Mouse (Mus musculus): ENCODE measurements around the gene Sptbn4. TPM values are rescaled to one million over a fixed set of nuclear protein-coding genes. Genes with fewer than 3 reads are reported as not detected.

Sptbn4 gene
- polyA plus RNA-seq, 1 experiment from 2014 or later = 0.47 TPM

DNA sequence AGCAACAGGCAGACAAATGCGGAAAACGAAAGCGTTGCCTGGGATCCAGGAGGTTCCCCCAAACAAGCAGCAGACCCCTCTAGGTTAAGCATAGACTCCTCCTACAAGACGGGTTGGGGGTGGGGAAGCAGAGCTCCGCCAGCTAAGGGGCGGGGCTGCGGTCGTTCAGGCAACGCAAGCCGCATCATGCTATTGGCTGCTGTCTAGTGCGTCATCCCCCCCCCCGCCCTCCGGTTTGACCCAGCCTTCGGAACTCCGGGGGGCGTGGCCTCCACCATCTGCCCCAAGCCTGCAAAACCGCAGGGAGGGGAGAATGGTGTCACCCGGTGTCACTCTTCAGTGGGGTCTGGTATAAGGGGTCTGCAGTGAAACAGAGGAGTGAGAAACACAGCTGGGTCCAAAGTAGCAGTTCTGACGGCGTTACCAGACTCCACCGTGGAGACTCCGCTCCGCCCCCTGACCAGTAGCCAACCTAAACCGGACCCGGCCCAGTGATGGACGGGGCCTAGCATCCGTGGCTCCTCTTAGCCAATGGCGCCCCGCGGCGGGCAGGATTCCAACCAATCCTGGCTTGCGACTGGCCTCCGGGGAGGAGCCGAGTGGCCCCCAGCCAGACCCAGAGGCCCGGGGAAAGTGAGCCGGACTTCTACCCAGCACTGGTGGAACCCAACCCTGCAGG is 25.8 kb upstream of the Sptbn4 start, which contains the start of gene Sertad3:
Sertad3 (plus strand) TSS at position 613 of the 679 bp plus-strand sequence.
- under 1% methylated on average over 36 of the region's 36 CpGs for WGBS
- H3K4me3 ChIP-seq (replicated peaks) = peak within 1 kb of the TSS; percentile 73
- H3K9ac ChIP-seq = peak within 1 kb of the TSS; percentile 62
- no peaks in the 10 kb centered on the region for H3K27me3 ChIP-seq
- peak; percentile 94 for ATAC-seq (ENCODE audit: low FRiP score)
- H3K27ac ChIP-seq = peak within 1 kb of the TSS; percentile 94
- no peaks in the 10 kb centered on the region for H3K9me3 ChIP-seq
- H3K4me2 ChIP-seq = peak within 1 kb of the TSS; percentile 75
- peaks cover 22% of the 10 kb centered on the region for H3K36me3 ChIP-seq (replicated peaks)
- peaks cover 4% of the 10 kb centered on the region for H3K4me1 ChIP-seq

DNA sequence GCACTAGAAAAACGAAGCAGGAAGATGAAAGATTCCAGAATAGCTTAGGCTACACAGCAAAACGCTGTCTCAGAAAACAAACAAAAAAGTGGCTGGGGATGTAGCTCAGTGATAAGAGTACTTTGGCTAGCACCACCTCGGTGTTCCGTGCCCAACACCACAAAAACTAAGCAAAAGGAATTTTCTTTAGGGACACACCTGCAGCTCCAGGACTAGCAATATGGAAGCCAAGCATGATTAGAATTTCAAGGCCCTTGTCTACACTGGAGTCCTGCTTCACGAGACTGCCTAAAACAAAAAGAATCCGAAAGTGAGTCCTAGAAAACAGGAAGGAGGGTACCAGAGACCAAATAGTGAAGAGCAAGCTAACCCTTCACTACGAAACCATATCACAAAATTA is 25.1 kb upstream of the Sptbn4 start:
- no peak for ATAC-seq (ENCODE audit: low FRiP score)
- Histone ChIP-seq H3K27me3 (no peaks in the 10 kb centered on the region), H3K36me3 (replicated peaks) (peaks cover 16% of the 10 kb centered on the region), H3K9me3 (no peaks in the 10 kb centered on the region), H3K27ac (peak overlapping the region; percentile 54; the same call in 1 of the 2 replicates), H3K4me2 (peak overlapping the region; percentile 75), H3K4me3 (replicated peaks) (peak overlapping the region; percentile 73), H3K4me1 (peaks cover 4% of the 10 kb centered on the region), H3K9ac (0 out of 2 replicates have a peak overlapping the region, but pooled peaks have one; percentile 62)
- 50% methylated on average over 7 of the region's 7 CpGs for WGBS

DNA sequence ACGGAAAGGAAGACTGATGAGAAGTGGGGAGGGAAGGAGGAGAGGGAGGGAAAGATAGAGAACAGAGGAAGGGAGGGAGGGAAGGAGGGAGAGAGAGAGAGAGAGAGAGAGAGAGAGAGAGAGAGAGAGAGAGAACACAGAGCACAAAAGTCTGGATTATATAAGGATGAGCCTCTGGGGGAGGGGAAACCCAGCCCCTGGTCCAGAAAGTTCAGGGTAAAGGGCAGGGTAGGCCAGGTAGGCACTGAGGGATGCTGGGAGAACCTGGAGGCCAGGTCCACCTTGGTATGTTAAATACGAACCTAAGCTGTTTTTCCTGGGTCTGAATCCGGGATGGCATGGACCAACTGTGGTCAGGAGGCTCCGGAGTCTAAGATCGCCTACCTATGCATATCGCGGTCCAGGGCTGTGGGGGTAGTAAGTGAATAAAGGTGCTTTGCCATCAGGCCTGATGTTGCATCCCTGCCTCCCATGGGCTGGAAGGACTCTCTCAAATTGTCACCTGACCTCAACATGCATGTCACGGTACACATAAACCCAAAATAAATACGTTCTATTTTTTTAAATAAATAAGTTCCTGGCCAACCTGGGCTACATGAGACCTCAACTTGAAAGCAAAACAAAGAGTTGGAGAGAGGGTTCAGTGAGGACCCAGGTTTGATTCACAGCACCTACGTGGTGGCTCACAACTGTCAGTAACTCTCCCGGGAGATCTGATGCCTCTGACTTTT is 24.1 kb upstream of the Sptbn4 start:
- Histone ChIP-seq H3K27ac (no peak overlapping the region), H3K4me3 (replicated peaks) (no peak overlapping the region), H3K36me3 (replicated peaks) (peaks cover 7% of the 10 kb centered on the region), H3K4me2 (no peak overlapping the region), H3K9me3 (no peaks in the 10 kb centered on the region), H3K9ac (no peak overlapping the region), H3K4me1 (peaks cover 4% of the 10 kb centered on the region), H3K27me3 (no peaks in the 10 kb centered on the region)
- no peak for ATAC-seq (ENCODE audit: low FRiP score)
- 91% methylated on average over 11 of the region's 11 CpGs for WGBS

DNA sequence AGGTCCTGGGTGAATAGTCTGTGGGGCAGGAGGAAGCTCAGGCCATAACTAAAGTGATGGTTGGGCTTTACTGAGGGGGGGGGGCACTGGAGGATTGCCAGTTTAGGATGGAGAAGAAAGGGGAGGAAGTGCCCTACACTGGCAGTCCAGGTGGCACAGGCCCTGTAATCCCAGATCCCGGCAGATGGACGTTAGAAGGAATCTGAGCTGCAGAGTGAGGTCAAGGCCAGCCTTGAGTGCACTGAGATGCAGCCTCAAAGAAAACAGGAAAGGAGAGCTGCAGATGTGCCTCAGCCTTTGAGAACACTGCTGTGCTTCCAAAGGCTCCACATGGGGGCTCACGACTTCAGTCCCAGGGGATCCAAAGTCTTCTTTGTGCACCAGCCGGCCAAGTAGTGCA is 20.2 kb upstream of the Sptbn4 start:
- Histone ChIP-seq H3K27me3 (no peaks in the 10 kb centered on the region), H3K4me3 (replicated peaks) (no peak overlapping the region), H3K27ac (no peak overlapping the region), H3K4me2 (no peak overlapping the region), H3K9ac (no peak overlapping the region), H3K4me1 (peaks cover 3% of the 10 kb centered on the region; the same call in 1 of the 2 replicates), H3K9me3 (no peaks in the 10 kb centered on the region), H3K36me3 (replicated peaks) (no peaks in the 10 kb centered on the region)
- no peak for ATAC-seq (ENCODE audit: low FRiP score)
- 40% methylated on average over 4 of the region's 4 CpGs for WGBS

DNA sequence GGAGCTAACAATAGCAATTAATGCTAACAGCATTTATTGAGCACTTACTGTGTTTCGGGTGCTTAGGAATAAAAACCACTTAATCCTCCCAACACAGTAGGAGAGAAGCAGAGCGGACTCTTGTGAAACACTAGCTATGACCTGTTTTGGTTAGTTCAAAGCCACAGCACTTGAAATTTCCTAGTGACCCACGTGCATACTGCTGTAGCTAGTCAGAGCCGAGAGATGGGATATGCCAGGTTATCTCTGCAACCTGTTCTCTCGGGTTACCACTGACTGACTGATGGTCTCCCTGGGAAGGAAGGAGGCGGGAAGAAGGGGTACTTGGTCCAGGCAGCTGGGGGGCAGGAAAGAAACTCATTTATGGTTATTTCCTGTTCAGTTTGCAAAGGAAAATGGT is 13.0 kb upstream of the Sptbn4 start:
- Histone ChIP-seq H3K27ac (no peak overlapping the region), H3K36me3 (replicated peaks) (no peaks in the 10 kb centered on the region), H3K27me3 (no peaks in the 10 kb centered on the region), H3K4me1 (no peaks in the 10 kb centered on the region), H3K9me3 (no peaks in the 10 kb centered on the region), H3K9ac (no peak overlapping the region), H3K4me3 (replicated peaks) (no peak overlapping the region), H3K4me2 (no peak overlapping the region)
- 88% methylated on average over 6 of the region's 6 CpGs for WGBS
- ATAC-seq (ENCODE audit: low FRiP score) = no peak

DNA sequence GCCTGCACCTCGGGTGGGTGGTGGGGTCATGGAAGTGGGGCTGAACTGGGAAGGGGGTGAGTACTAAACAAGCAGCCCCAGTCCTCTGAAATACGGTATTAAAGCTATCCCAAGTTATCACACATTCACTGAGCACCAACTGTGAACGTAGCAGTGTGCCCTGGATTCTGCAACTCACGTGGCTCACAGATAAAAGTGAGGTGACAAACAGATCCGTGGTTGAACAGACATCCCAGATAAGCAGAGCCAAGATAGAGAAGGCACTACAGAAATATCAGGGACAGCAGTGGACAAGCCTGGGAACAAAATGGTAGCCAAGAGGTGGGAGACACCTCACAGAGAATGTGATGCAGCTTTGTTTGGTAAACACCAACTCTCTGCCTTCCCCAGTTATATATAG is 12.2 kb upstream of the Sptbn4 start:
- H3K27ac ChIP-seq = no peak overlapping the region
- ATAC-seq (ENCODE audit: low FRiP score) = no peak
- no peak overlapping the region for H3K4me3 ChIP-seq (replicated peaks)
- WGBS = 91% methylated on average over 5 of the region's 5 CpGs
- H3K9me3 ChIP-seq = no peaks in the 10 kb centered on the region
- H3K4me1 ChIP-seq = no peaks in the 10 kb centered on the region
- no peaks in the 10 kb centered on the region for H3K36me3 ChIP-seq (replicated peaks)
- H3K9ac ChIP-seq = no peak overlapping the region
- H3K4me2 ChIP-seq = no peak overlapping the region
- no peaks in the 10 kb centered on the region for H3K27me3 ChIP-seq

DNA sequence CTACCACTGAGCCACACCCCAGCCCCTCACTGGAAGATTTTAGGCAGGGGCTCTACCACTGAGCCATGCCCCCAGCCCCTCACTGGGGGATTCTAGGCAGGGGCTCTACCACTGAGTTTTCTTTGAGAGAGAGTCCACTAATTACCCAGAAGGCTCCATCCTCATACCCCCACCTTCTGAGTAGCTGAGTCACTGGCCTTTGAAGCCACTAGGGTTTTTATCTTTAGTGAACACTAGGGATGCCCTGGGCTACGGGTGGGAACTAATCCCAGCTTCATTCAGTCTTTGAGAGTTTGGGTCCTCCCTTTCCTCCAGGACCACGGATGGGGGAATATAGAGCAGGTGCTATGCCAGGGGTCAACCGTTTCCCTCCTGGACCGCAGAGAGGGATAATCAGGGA is 11.1 kb upstream of the Sptbn4 start:
- Histone ChIP-seq H3K9ac (no peak overlapping the region), H3K4me3 (replicated peaks) (no peak overlapping the region), H3K4me1 (no peaks in the 10 kb centered on the region), H3K27me3 (no peaks in the 10 kb centered on the region), H3K36me3 (replicated peaks) (no peaks in the 10 kb centered on the region), H3K4me2 (no peak overlapping the region), H3K27ac (no peak overlapping the region), H3K9me3 (no peaks in the 10 kb centered on the region)
- 92% methylated on average over 4 of the region's 4 CpGs for WGBS
- ATAC-seq (ENCODE audit: low FRiP score) = no peak

DNA sequence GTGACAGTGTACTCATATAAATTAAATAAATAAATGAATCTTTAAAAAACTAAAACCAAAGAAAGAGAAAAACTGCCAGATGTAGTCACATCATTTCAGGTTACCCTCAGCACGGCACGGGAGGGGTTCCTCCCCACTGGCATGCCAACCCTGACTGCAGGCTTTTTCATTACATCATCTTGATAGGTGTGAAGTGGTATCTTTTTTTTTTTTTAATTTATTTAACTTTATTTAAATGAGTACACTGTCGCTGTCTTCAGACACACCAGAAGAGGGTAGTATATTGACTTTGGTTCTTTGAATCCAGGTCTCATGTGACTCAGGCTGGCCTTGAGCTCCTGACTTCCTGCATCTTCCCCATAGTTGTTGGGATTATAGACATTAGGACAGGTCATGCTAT is 7.8 kb upstream of the Sptbn4 start:
- Histone ChIP-seq H3K4me3 (replicated peaks) (no peak overlapping the region), H3K27me3 (no peaks in the 10 kb centered on the region), H3K4me1 (no peaks in the 10 kb centered on the region), H3K27ac (no peak overlapping the region), H3K9ac (no peak overlapping the region), H3K9me3 (no peaks in the 10 kb centered on the region), H3K4me2 (no peak overlapping the region), H3K36me3 (replicated peaks) (no peaks in the 10 kb centered on the region)
- 93% methylated on average over 3 of the region's 3 CpGs for WGBS
- no peak for ATAC-seq (ENCODE audit: low FRiP score)

DNA sequence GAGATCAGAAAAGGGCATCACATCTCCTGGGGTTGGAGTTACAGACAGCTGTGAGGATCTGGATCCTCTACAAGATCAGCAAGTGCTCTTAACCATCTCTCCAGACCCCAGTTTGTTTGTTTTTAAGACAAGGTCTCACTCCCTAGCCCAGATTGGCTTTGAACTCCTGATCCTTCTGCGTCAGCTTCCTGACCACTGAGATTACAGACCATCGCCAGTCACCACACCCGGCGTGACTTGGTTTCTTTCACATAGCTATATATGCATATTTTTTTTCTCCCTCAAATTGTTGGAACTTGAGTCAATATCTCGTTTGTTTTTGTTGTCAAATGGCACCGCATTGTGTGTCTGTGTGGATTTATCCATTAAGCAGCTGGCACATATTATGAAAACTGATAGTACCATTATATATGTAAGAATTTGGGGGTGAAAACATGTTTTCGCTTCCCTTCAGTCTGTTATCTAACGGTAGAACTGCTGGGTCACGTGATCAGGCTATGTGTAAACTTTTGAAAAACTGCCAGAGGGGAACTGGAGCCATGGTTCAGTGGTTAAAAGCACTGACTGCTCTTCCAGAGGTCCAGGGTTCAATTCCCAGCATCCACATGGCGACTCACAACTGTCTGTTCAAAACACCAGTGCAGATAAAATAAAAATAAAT is 7.1 kb upstream of the Sptbn4 start:
- Histone ChIP-seq H3K4me3 (replicated peaks) (no peak overlapping the region), H3K27me3 (no peaks in the 10 kb centered on the region), H3K27ac (no peak overlapping the region), H3K4me1 (no peaks in the 10 kb centered on the region), H3K4me2 (no peak overlapping the region), H3K36me3 (replicated peaks) (no peaks in the 10 kb centered on the region), H3K9me3 (no peaks in the 10 kb centered on the region), H3K9ac (no peak overlapping the region)
- 80% methylated on average over 10 of the region's 10 CpGs for WGBS
- no peak for ATAC-seq (ENCODE audit: low FRiP score)

DNA sequence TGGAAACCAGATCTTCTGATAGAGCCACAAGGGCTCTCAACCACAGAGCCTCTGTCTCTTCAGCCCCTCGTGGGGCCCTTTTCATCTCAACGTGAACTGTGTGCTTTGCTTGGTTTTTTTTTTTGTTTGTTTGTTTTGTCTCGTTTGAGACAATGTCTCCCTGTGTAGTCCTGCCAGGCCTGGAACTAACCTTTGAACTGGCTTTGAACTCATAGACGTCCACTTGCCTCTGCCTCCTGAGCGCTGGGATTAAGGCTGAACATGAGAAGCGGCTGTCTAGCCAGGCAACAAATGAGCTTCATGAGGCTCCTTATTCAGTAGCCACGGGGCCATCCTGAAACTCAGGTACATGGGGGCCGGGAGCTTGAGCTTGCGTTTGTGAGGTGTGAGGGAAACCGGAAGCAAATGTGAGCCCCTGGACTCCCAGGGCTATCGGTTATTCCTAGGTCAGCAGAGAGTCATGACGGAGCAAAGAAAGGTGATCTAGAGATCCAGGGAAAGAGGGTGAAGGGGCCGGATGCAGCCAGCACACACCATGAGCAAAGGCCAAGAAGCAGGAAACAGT is 4.8 kb upstream of the Sptbn4 start:
- Histone ChIP-seq H3K9me3 (no peaks in the 10 kb centered on the region), H3K36me3 (replicated peaks) (no peaks in the 10 kb centered on the region), H3K4me3 (replicated peaks) (no peak overlapping the region), H3K9ac (no peak overlapping the region), H3K27ac (no peak overlapping the region), H3K27me3 (peaks cover 11% of the 10 kb centered on the region; the same call in 1 of the 2 replicates), H3K4me2 (no peak overlapping the region), H3K4me1 (0 out of 2 replicates have a peak, but pooled peaks cover 8% of the 10 kb centered on the region)
- 55% methylated on average over 13 of the region's 13 CpGs for WGBS
- ATAC-seq (ENCODE audit: low FRiP score) = no peak

DNA sequence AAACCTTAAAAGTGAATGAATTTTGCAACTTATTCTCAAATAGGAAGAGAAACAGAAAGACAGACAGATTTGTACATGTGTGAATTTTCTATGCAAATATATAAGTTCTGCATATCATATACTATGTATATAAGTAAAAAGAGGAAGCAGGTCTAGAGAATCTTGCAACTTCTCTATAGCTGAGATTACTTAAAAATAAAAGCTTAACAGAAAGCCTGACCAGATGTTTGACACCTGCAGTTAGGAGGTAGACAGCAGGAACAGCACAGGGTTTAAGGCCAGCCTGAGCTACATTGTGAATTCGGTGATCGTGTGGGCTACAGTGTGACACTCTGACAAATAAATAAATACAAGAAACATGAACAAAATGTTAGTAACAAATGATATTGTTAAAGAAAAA is 3.9 kb upstream of the Sptbn4 start:
- 96% methylated on average over 2 of the region's 2 CpGs for WGBS
- no peak overlapping the region for H3K4me2 ChIP-seq
- H3K27me3 ChIP-seq = peaks cover 21% of the 10 kb centered on the region

DNA sequence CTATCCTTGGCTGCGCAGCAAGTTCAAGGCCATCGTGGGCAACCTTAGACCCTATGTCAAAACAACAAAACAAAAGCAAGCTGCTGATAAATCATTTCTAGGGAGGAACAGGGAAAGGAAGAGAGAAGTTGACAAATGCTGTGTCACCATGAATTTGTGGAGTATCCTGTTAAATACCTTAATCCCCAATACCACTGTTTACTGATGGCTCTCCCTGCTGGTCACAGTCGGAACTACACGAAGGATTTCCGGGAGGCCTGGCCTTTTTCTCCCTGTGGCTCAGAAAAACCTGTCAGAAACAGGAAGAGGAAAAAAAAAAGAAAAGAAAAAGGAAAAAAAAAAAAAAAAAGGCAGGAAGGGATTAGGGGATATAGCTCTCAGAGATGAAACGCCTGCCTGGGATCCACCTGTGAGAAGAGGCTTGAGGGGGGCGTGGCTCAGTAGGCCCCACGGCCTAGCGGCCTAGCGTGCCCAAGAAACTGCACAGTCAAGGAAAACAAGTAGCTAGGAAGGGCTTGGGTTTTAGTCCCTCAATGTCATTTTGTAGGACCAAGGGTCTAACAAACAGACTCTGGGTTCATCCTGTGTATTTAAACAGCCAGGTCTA is 1.9 kb upstream of the Sptbn4 start:
- Histone ChIP-seq H3K4me3 (replicated peaks) (no peak overlapping the region), H3K27ac (0 out of 2 replicates have a peak overlapping the region, but pooled peaks have one; percentile 15), H3K4me2 (no peak overlapping the region), H3K36me3 (replicated peaks) (no peaks in the 10 kb centered on the region), H3K27me3 (peaks cover 41% of the 10 kb centered on the region), H3K9me3 (no peaks in the 10 kb centered on the region), H3K9ac (no peak overlapping the region), H3K4me1 (peaks cover 24% of the 10 kb centered on the region)
- ATAC-seq (ENCODE audit: low FRiP score) = no peak
- 62% methylated on average over 10 of the region's 10 CpGs for WGBS

More for the DNA sequence above, 3.9 kb upstream of the Sptbn4 start:
- H3K36me3 ChIP-seq (replicated peaks) = no peaks in the 10 kb centered on the region
- no peak overlapping the region for H3K27ac ChIP-seq
- H3K9ac ChIP-seq = no peak overlapping the region
- no peak for ATAC-seq (ENCODE audit: low FRiP score)
- H3K4me3 ChIP-seq (replicated peaks) = no peak overlapping the region
- peaks cover 17% of the 10 kb centered on the region for H3K4me1 ChIP-seq
- H3K9me3 ChIP-seq = no peaks in the 10 kb centered on the region
